Mouse (Mus musculus) activated CD4-positive, CD25-positive, alpha-beta regulatory T cell, adult 4 months (primary cell): ENCODE results near the gene D5Ertd579e. TPM values are rescaled to one million over a fixed set of nuclear protein-coding genes. Genes with fewer than 3 reads are reported as not detected.
"Not testable (repeated sequence)": the region's sequence is repeated elsewhere in the genome, so short reads cannot be mapped to it uniquely, and the experiment has no call there.

Source experiments
- ATAC-seq: one replicate; pipeline ENCODE4 v1.8.0; 2017
- polyA plus RNA-seq, 2 experiments: library from polyadenylated mRNA; unstranded; fragments of 100-300 nt; shearing (Covaris generic); gene quantifications; one replicate each; pipeline ENCODE4 v1.2.1; 2017

D5Ertd579e gene
- polyA plus RNA-seq, 2 experiments from 2014 or later, result 23.3 to 24.1 TPM

GRCm38 (mm10) chr5:36679918-36680598 is 15.8 kb downstream of the D5Ertd579e start:
- ATAC-seq, result peak; percentile 82

DNA sequence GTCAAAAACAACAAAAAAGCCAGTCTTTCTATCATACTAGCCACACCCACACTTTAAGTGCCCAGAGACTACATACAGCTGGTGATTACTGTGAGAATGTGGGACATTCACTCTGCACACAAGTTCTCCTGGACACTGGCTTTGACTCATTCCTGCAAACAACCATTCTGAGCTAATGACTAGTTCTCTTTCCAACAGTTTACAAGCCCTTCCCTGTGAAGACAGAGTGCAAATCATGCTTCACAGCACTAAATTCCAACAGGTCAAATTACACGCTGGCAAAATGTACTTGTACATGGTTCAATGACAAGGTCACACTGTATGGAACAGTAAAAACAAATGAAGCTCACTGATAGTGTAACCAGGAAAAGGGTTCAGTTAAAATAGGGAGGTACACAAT is 17.0 kb downstream of the D5Ertd579e start:
- ATAC-seq, result no peak

DNA sequence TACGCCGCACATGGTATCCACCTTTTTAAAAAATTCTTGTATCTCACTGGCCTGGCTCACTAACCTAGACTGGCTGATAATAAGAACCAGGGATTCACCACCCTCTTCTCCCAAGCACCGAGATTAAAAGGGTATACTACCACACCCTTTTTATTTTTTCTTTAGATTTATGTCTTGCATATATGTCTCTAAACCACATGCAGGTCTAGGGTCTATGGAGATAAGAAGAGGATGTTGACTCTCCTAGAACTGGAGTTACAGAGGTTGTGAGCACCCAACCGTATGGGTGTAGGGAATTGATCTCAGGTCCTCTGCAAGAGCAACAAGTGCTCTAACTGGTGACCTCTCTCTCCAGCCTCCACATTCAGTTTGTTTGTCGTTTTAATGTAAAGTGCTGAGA is 17.9 kb downstream of the D5Ertd579e start:
- no peak for ATAC-seq

DNA sequence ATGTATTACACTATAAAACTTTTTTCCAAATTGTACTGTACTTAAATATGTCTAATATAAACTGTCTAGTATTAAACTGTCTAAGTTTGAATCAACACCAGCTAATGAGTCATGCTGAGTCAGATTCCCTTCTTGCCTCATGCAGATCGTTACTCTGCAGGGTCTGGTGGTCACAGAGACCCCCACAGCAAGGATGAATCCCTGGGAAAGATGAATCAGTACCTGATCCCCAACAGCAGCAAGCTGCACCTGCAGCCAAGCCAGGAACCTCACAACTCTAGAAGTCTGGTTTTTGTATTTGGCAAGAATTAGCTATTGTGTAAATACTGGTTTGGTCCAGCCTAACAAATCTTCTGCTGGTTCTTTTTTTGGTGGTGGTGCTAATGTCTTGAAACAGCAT is 20.4 kb downstream of the D5Ertd579e start:
- ATAC-seq, result no peak

DNA sequence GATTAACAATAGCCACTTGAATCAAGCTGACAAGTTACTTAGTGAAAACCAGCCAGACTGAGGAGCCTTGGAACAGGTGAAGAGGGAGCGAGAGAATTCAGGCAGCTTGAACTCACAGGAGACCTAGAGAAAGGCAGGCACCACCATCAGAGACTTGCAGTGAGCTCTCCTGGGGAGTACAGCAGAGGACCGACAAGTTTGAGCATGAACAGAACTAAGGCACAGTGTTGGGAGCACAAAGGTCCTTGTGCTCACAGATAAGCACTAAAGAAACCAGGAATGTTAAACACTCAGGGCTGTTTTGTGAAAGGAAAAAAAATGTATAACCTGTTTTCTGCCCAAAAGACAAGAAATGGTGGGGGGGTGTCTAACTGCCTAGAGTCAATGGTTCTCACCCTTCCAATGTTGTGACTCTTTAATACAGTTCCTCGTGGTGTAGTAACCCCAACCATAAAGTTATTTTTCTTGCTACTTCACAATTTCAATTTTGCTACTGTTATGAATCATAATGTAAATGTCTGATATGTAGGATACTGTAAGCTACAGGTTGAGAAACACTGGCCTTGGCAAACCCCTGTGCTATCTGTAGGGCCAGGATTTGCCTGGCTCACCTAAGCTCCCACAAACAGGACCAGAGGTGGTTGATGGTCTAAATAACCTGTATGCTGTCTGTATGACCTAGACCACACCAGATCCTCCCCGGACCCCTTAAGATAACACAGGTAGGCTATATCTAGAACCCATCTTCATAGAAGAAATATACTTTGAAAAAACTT is 21.0 kb downstream of the D5Ertd579e start:
- no peak for ATAC-seq

- peak; percentile 86 for ATAC-seq
Measured at GRCm38 (mm10) chr5:36669021-36670008, 26.5 kb downstream of the D5Ertd579e start.

DNA sequence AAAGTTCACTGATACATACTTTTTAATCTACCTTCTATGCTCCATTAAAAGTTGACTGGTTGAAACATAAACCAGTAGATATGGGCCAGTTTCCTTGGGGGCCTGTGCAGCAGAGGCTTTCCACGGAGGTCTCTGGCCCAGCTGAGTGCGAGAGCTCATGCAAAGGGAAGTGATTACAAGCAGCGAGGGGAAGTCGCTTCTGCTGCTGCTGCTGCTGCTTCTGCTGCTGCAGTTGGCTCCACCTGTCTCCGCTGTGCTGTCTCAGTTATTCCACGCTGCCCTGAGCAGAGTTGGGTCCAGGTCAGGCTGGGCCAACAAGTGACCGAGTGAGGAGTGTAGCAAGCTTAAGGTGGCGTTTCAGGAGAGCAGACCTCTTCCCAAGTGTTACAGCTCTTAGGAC is 27.3 kb downstream of the D5Ertd579e start:
- ATAC-seq, result no peak

GRCm38 (mm10) chr5:36667986-36668385 is 27.8 kb downstream of the D5Ertd579e start:
- ATAC-seq, result not testable (repeated sequence)

GRCm38 (mm10) chr5:36667165-36667564 is 28.7 kb downstream of the D5Ertd579e start:
- no peak for ATAC-seq

DNA sequence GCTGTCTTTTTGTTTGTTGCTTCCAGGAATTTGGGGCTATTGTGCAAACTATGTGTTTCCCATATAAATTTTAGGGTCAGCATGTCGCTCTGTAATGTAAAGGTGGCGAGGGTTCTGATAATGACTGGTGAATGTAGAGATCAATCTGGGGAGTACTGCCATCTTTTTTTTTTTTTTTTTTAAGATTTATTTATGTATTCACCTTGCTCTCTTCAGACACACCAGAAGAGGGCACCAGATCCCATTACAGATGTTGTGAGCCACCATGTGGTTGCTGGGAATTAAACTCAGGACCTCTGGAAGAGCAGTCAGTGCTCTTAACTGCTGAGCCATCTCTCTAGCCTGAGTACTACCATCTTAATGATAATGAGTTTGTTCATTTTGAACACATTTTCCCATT is 29.1 kb downstream of the D5Ertd579e start:
- not testable (repeated sequence) for ATAC-seq

GRCm38 (mm10) chr5:36663329-36663728 is 32.5 kb downstream of the D5Ertd579e start:
- ATAC-seq, result no peak

GRCm38 (mm10) chr5:36660977-36661760 is 34.7 kb downstream of the D5Ertd579e start:
- ATAC-seq, result not testable (repeated sequence)

DNA sequence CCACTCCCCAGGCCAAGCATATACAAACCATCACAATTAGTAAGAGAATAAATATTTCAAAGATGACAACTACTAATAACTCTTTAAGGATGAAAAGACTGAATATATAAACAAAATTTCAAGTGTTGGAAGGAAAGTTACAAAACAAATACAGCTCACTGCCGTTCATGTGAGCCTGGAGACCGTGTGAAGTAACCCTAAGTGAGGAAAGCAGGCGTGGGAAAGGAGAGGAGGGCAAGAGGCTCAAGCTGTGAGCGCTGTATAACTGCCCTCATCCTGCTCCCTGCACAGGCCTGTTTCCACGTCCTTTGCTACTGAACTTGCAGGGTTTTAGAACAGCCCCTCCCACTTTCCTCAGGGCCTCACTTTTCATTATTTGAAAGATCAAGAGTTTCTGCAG is 70.2 kb downstream of the D5Ertd579e start:
- ATAC-seq, result no peak

DNA sequence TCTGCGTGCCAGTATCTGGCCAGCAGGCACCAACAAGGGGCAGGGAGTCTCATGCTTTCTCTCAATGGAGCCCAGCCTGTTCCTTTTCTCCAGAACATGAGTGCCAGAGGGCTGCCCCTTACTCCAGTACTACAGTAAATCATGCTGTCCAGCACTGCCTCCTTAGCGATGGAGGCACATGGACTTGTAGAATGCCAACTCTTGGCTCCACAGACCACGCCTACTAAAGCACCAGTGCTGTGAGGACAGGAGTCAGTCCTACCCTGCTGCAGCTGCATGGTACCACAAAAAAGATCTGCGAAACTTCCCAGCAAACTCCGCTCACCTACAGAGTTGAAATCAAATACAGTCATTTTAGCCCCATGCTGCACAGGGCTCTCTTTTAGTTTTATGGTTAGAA is 72.2 kb downstream of the D5Ertd579e start:
- no peak for ATAC-seq

GRCm38 (mm10) chr5:36621058-36621449 is 74.8 kb downstream of the D5Ertd579e start:
- ATAC-seq, result no peak

DNA sequence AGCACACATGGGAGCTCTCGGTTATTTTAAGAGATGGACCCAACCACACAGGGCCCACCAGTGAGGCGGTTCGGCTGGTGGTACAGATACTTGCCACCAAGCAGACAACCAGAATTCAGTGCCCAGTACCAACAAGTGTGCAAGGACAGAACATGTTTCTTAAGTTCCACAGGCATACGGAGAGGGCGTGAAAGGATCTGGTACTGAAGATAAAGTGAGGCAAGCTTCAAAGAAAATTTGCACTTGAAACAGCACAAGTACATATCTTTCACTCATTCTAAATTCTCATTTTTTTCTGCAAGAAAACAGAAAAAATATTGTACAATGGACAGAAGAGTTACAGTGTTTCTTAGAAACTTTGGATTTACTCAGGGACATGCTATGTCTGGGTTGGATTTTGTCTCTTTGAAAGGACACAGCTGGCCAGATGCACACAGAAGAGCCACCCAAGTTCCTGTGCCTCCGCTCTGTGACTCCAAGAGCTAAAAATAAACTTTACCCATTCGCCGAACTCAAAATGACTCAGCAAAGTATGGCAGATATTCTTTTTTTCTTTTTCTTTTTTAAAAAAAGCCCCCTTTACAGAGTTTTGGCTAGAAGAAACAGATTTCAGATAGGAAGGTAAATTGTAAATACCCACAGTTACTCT is 75.3 kb downstream of the D5Ertd579e start:
- no peak for ATAC-seq

DNA sequence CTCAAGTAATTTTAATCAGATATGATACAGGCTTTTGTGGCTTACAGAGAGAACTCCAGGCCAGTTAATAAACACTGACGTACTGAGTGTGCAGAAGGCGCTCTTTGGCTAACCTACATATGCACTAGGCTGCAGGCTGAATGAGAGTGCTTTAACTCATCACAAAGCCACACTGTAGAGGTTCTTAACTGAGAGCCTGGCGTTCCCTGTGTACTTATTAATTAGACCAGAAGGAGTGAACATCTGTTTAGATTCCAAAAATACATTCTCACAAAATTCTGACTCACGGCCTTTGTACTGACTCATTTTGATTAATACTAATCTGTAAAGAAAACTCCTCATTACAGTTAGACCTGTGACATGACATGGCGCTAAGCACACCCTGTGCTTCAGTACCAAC is 76.9 kb downstream of the D5Ertd579e start:
- ATAC-seq, result no peak

GRCm38 (mm10) chr5:36618356-36618755 is 77.5 kb downstream of the D5Ertd579e start:
- ATAC-seq, result no peak

GRCm38 (mm10) chr5:36614124-36614523 is 81.7 kb downstream of the D5Ertd579e start:
- no peak for ATAC-seq

DNA sequence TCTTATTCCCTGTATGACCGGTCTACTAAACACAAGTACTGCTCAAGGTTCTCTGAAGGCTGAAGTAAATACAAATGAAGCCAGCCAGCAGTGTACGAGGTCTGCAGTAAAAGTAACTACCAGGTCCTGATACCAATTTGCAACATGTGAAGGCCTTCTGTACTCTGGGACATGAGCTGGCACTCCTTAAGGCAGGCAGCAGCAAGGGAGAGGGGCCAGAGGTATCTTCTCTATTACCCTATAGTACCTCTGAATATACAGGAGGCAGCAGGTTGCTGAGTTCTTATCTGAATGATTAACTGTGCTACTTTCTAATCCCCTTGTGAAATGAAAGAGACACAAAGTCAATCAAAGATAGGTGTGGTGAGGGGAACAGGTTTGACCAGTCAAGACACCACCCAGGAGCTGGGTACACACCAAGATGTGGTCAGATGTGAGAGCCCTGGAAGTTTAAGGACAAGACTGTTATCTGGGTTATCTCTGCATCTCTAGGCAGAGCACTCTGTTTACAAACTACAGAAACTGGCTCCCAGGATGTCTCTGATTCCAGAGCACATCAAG is 86.8 kb downstream of the D5Ertd579e start:
- no peak for ATAC-seq

DNA sequence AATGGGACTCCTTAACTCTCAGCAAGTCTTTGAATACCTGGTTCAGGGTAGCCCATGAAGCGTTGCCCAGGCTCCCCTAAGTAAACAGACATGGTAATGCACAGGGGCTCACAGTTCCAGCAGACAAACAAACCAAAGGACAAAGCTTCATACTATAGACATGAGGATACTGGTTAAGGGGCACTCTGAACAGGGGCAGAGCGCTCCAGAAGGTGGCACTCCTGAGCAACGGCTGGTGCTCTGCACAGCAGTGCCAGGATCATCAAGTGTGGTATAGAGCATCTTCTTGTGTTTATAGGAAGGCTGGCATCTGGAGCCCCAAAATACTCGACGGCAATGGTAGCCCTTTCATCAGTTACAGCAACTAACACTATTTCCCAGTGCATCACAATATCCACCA is 92.8 kb downstream of the D5Ertd579e start:
- no peak for ATAC-seq
